Mouse (Mus musculus) urinary bladder, postnatal 10 days (tissue): ENCODE data around the gene Fam114a2.

ENCODE experiments used
- DNase-seq: peaks from one replicate; pipeline ENCODE4 v3.0.0; 2022; ENCODE audit warnings: low spot score

The Fam114a2 gene

GRCm38 (mm10) chr11:57518751-57519148 lies 333 bp upstream of the Fam114a2 start:
- no peak for DNase-seq

- DNase-seq = no peak
Observed at GRCm38 (mm10) chr11:57516946-57517441, 1.4 kb downstream of the Fam114a2 start.

GRCm38 (mm10) chr11:57515218-57515617 lies 3.2 kb downstream of the Fam114a2 start:
- DNase-seq = no peak

GRCm38 (mm10) chr11:57506899-57507298 lies 11.5 kb downstream of the Fam114a2 start:
- DNase-seq = no peak

- DNase-seq = no peak
Observed at GRCm38 (mm10) chr11:57503155-57503554, 15.3 kb downstream of the Fam114a2 start.

- no peak for DNase-seq
Observed at GRCm38 (mm10) chr11:57498215-57498614, 20.2 kb downstream of the Fam114a2 start.

GRCm38 (mm10) chr11:57497701-57498100 lies 20.7 kb downstream of the Fam114a2 start:
- no peak for DNase-seq

- no peak for DNase-seq
Observed at GRCm38 (mm10) chr11:57496462-57497039, 21.9 kb downstream of the Fam114a2 start.

- no peak for DNase-seq
Observed at GRCm38 (mm10) chr11:57488436-57488835, 30.0 kb downstream of the Fam114a2 start.

- DNase-seq = no peak
Observed at GRCm38 (mm10) chr11:57478077-57478476, 40.3 kb downstream of the Fam114a2 start.

- no peak for DNase-seq
Observed at GRCm38 (mm10) chr11:57475119-57475518, 43.3 kb downstream of the Fam114a2 start.

GRCm38 (mm10) chr11:57474296-57474941 lies 44.0 kb downstream of the Fam114a2 start:
- DNase-seq = no peak

- no peak for DNase-seq
Observed at GRCm38 (mm10) chr11:57470979-57471378, 47.4 kb downstream of the Fam114a2 start.

GRCm38 (mm10) chr11:57470056-57470455 lies 48.4 kb downstream of the Fam114a2 start:
- DNase-seq = no peak

GRCm38 (mm10) chr11:57468706-57469105 lies 49.7 kb downstream of the Fam114a2 start:
- DNase-seq = no peak

- DNase-seq = no peak
Observed at GRCm38 (mm10) chr11:57467159-57468110, 51.0 kb downstream of the Fam114a2 start.

- DNase-seq = no peak
Observed at GRCm38 (mm10) chr11:57465844-57466243, 52.6 kb downstream of the Fam114a2 start.

GRCm38 (mm10) chr11:57465025-57465424 lies 53.4 kb downstream of the Fam114a2 start:
- DNase-seq = no peak

- no peak for DNase-seq
Observed at GRCm38 (mm10) chr11:57459759-57460158, 58.7 kb downstream of the Fam114a2 start.

GRCm38 (mm10) chr11:57454421-57454820 lies 64.0 kb downstream of the Fam114a2 start:
- DNase-seq = no peak

GRCm38 (mm10) chr11:57445237-57445962 lies 73.0 kb downstream of the Fam114a2 start:
- no peak for DNase-seq

- DNase-seq = no peak
Observed at GRCm38 (mm10) chr11:57434153-57434552, 84.3 kb downstream of the Fam114a2 start.
